Mouse (Mus musculus) ZHBTc4 (cell line): ENCODE results near the gene Cdkal1.
A peak's percentile ranks its signal among the peaks of the same experiment; 100 is the strongest.

Experiments
- DNase-seq: peaks from one replicate; pipeline ENCODE4 v3.0.0-alpha.2; 2011; ENCODE audit warnings: low read depth, low spot score

Cdkal1 gene

GRCm38 (mm10) chr13:29707620-29708019 is 147.9 kb downstream of the Cdkal1 start:
- DNase-seq, result no peak

GRCm38 (mm10) chr13:29701400-29701799 is 154.1 kb downstream of the Cdkal1 start:
- no peak for DNase-seq

- DNase-seq, result no peak
Observed at GRCm38 (mm10) chr13:29699896-29700295, 155.6 kb downstream of the Cdkal1 start.

GRCm38 (mm10) chr13:29698307-29698985 is 157.0 kb downstream of the Cdkal1 start:
- DNase-seq, result no peak

- no peak for DNase-seq
Observed at GRCm38 (mm10) chr13:29697230-29697629, 158.2 kb downstream of the Cdkal1 start.

GRCm38 (mm10) chr13:29690734-29691133 is 164.7 kb downstream of the Cdkal1 start:
- no peak for DNase-seq

GRCm38 (mm10) chr13:29688851-29689250 is 166.6 kb downstream of the Cdkal1 start:
- no peak for DNase-seq

GRCm38 (mm10) chr13:29687872-29688271 is 167.6 kb downstream of the Cdkal1 start:
- no peak for DNase-seq

GRCm38 (mm10) chr13:29679479-29680186 is 175.8 kb downstream of the Cdkal1 start:
- no peak for DNase-seq

GRCm38 (mm10) chr13:29677559-29677958 is 177.9 kb downstream of the Cdkal1 start:
- DNase-seq, result no peak

GRCm38 (mm10) chr13:29670626-29671025 is 184.8 kb downstream of the Cdkal1 start:
- DNase-seq, result no peak

- no peak for DNase-seq
Observed at GRCm38 (mm10) chr13:29663908-29664307, 191.6 kb downstream of the Cdkal1 start.

- no peak for DNase-seq
Observed at GRCm38 (mm10) chr13:29655841-29656365, 199.6 kb downstream of the Cdkal1 start.

- DNase-seq, result no peak
Observed at GRCm38 (mm10) chr13:29653407-29653806, 202.1 kb downstream of the Cdkal1 start.

- no peak for DNase-seq
Observed at GRCm38 (mm10) chr13:29652791-29653190, 202.7 kb downstream of the Cdkal1 start.

GRCm38 (mm10) chr13:29650576-29651236 is 204.8 kb downstream of the Cdkal1 start:
- no peak for DNase-seq

GRCm38 (mm10) chr13:29649593-29649992 is 205.9 kb downstream of the Cdkal1 start:
- DNase-seq, result no peak

- DNase-seq, result no peak
Observed at GRCm38 (mm10) chr13:29642226-29642625, 213.2 kb downstream of the Cdkal1 start.

GRCm38 (mm10) chr13:29641200-29641599 is 214.3 kb downstream of the Cdkal1 start:
- no peak for DNase-seq

GRCm38 (mm10) chr13:29640186-29640585 is 215.3 kb downstream of the Cdkal1 start:
- DNase-seq, result no peak

- peak; percentile 64 for DNase-seq
Observed at GRCm38 (mm10) chr13:29638303-29638702, 217.2 kb downstream of the Cdkal1 start.

- no peak for DNase-seq
Observed at GRCm38 (mm10) chr13:29637788-29638187, 217.7 kb downstream of the Cdkal1 start.
